Mouse (Mus musculus) cerebellum, postnatal 4 days (tissue): ENCODE results near the gene Mettl27.

ENCODE experiments used
- DNase-seq, 2 experiments: peaks; one replicate each; pipeline ENCODE4 v3.0.0; 2022; ENCODE audit warnings: low spot score in 2 of 2, mixed read lengths in 1 of 2

Mettl27 gene

GRCm38 (mm10) chr5:134985633-134986297, 53.6 kb downstream of the Mettl27 start, which contains the start of gene Cldn3:
Cldn3 (plus strand) TSS chr5:134986214.
- DNase-seq, result peak in 1 of 2 experiments; percentile 26

DNA sequence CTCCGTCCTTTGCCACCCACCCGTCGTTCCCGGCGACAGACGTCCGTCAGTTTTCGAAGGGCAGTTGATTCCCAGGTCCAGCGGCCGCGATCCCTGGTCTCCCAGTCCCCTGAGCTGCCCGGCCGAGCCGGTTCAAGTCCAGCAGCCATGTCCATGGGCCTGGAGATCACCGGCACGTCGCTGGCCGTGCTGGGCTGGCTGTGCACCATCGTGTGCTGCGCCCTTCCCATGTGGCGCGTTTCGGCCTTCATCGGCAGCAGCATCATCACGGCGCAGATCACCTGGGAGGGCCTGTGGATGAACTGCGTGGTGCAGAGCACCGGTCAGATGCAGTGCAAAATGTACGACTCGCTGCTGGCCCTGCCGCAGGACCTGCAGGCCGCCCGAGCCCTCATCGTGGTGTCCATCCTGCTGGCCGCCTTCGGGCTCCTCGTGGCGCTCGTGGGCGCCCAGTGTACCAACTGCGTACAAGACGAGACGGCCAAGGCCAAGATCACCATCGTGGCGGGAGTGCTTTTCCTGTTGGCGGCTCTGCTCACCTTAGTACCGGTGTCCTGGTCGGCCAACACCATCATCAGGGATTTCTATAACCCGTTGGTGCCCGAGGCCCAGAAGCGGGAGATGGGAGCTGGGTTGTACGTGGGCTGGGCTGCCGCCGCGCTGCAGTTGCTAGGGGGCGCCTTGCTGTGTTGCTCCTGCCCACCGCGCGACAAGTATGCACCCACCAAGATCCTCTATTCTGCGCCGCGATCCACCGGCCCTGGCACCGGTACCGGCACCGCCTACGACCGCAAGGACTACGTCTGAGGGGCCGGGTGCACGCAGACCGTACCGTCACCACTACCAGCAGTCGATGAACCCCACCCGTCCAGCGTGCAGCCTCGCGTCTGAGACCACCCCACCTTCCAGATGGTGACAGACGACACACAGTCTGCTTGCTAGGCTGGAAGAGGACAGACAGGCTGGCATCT, 54.4 kb downstream of the Mettl27 start:
- DNase-seq, result peak in 1 of 2 experiments; percentile 31

GRCm38 (mm10) chr5:134989166-134989565, 57.0 kb downstream of the Mettl27 start:
- no peak for DNase-seq

DNA sequence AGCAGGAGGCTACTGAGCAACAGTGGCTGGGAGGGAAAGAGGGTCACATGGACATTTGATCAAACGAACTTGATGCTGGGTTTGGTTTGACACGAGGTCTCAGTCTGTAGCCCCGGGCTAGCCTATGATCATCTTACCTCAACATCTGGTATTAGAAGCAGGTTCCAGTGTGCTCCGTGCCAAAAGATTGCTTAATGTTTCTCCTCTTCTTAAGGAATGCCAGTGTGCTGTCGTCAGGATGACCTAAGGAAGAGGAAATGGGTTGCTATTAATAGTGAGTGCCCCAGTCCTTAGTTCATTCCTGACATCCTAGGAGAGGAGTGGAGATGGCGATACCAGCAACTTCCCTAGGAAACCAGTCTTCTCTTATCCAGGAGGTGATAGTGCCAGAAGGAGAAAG, 57.6 kb downstream of the Mettl27 start:
- DNase-seq, result no peak
